Mouse (Mus musculus) lung, adult 2 months (tissue): ENCODE data around the gene Sec61a2. TPM values are rescaled to one million over a fixed set of nuclear protein-coding genes. Genes with fewer than 3 reads are reported as not detected.
A peak's percentile ranks its signal among the peaks of the same experiment; 100 is the strongest.

Experiments used
- DNase-seq: peaks from one replicate; pipeline ENCODE4 v3.0.0; 2022
- H3K4me1 ChIP-seq: fragments of 200-500 bp; 2 replicates; pipeline ENCODE4 v1.6.1; 2011; ENCODE audit warnings: low read length; ENCODE audit not compliant: control insufficient read depth, insufficient read depth
- H3K4me3 ChIP-seq: fragments of 200-500 bp; replicated peaks from 2 replicates; pipeline ENCODE3; 2011; ENCODE audit warnings: low read depth, mild to moderate bottlenecking, control low read depth, low read length; ENCODE audit errors: extremely low read depth
- CTCF ChIP-seq: fragments of 200-500 bp; IDR thresholded peaks from 2 replicates; pipeline ENCODE4 v1.5.1; 2011; ENCODE audit warnings: mild to moderate bottlenecking, low read length, control low read depth; ENCODE audit not compliant: insufficient read depth
- POLR2A ChIP-seq: fragments of 200-500 bp; IDR thresholded peaks from 2 replicates; pipeline ENCODE4 v1.6.1; 2011; ENCODE audit warnings: low read depth, mild to moderate bottlenecking, control low read depth, low read length, borderline replicate concordance; ENCODE audit errors: extremely low read depth
- WGBS: fragments of 180-500 bp; shearing (Covaris S2); methylation state at CpG from one replicate; pipeline ENCODE4 v1.1.7; 2018; 5-methylcytosine and 5-hydroxymethylcytosine counted together
- polyA plus RNA-seq: library from polyadenylated mRNA; depleted of rRNA; stranded (reverse); fragments of >200 nt; gene quantifications from 2 replicates; pipeline ENCODE4 v1.2.3, GENCODE M21; 2012; rRNA removed

The Sec61a2 gene
- polyA plus RNA-seq, result 20.7 and 37.4 TPM in 2 replicates

DNA sequence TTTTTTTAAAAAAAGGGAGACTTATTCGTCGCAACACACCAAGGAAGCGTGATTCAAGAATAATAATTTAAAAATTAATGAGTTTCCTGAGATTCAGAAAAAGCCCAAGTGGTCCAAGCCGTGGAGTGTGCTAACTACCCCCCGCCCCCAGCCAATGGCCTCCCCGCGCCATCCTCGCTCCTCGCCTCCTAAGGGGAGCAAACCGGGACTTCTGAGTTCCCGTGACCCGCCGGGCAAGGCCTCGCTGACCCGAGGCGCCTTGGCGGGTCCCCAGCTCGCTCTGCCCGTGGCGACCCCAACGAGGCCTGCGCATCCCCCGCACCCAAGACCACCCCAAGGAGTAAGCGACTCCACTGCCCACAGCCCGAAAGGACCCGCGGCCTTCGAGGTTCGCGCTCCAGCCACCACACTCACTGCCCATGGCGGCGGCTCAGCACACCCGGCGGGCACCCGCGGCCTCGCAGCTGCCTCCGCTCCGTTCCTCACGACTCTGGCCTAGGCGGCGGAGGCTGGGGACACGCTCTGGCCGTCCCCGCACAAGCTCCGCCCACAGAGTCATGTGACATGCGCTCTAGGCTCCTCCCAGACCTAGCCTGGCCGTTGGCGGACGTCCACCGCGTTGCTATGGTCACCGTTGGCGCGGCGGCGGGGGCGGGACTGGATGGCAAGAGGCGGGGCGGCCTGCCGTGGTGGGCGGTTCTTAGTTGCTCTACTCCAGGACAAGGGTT lies at the start of gene Sec61a2:
Gene Sec61a2 (minus strand): TSS at position 590 of the 728 bp plus-strand sequence.
- WGBS, result under 1% methylated on average over 62 of the region's 62 CpGs
- TF ChIP-seq POLR2A (peak; percentile 90; the same call in 1 of the 2 replicates), CTCF (no peak)
- DNase-seq, result peak; percentile 99
- Histone ChIP-seq H3K4me3 (peak within 1 kb of the TSS; percentile 80), H3K4me1 (peaks cover 2% of the 10 kb centered on the region)

GRCm38 (mm10) chr2:5943071-5943470 lies 47.8 kb upstream of the Sec61a2 start:
- no peaks in the 10 kb centered on the region; the same call in 1 of the 2 replicates for H3K4me1 ChIP-seq
- TF ChIP-seq CTCF (no peak), POLR2A (no peak)
- no peak overlapping the region for H3K4me3 ChIP-seq
- DNase-seq, result no peak
- 43% methylated on average over 4 of the region's 4 CpGs for WGBS

DNA sequence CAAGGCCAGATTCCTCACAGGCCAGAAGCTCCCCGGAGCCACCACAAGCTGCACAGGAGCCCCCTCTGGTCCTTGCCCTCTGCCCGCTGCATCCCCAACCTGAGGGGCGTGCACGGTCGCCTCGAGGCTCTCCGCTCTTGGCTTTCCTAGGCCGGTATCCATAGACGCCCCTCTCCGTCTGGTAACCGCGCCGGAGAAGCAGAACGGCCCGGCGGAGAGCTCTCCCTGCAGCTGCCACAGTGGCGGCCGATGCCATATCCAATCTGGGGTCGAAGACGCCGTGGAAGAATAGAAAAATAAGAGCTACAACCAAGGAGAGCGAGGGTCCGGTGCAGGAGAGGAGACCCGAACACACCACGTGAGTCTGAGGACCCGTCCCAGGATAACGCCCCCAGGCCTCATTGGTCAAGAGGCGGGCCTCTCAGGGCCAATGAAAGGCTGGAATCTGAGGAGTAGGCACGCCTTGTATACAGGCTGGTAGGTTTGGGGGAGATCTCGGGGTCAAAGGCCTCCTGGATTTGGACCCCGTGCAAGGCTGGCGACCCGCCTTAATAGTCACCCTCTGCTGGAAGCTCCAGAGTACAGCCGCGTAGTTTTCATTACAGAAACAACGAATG lies 47.3 kb upstream of the Sec61a2 start, which contains the start of gene Dhtkd1:
Gene Dhtkd1 (minus strand): TSS at position 377 of the 617 bp plus-strand sequence.
- DNase-seq, result peak; percentile 68
- 3% methylated on average over 36 of the region's 36 CpGs for WGBS
- Histone ChIP-seq H3K4me3 (peak within 1 kb of the TSS; percentile 76), H3K4me1 (no peaks in the 10 kb centered on the region; the same call in 1 of the 2 replicates)
- TF ChIP-seq POLR2A (0 out of 2 replicates have a peak, but pooled peaks have one; percentile 23), CTCF (no peak)

GRCm38 (mm10) chr2:5941861-5942415 lies 46.7 kb upstream of the Sec61a2 start:
- TF ChIP-seq CTCF (no peak), POLR2A (no peak)
- Histone ChIP-seq H3K4me3 (peak overlapping the region; percentile 76), H3K4me1 (no peaks in the 10 kb centered on the region; the same call in 1 of the 2 replicates)
- 63% methylated on average over 11 of the region's 11 CpGs for WGBS
- no peak for DNase-seq

DNA sequence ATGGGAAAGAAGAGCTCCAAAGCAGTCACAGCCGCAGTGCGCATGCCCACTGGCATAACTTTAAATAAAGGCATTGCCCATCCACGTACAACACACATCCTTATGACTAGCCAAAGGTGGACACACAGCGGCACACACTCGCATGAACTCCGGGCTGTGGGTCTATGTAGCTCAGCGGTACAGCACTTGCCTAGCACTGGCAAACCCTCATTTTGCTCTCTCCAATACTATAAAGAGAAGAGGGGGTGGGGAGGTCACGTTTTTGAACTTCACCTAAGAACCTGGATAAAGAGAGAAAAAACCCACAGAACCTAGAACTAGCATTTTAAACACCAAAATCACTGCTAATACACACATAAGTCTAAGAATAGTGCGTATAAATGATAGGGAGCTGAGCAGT lies 45.7 kb upstream of the Sec61a2 start:
- no peak for DNase-seq
- Histone ChIP-seq H3K4me3 (no peak overlapping the region), H3K4me1 (no peaks in the 10 kb centered on the region; the same call in 1 of the 2 replicates)
- TF ChIP-seq POLR2A (no peak), CTCF (no peak)
- 92% methylated on average over 9 of the region's 9 CpGs for WGBS

DNA sequence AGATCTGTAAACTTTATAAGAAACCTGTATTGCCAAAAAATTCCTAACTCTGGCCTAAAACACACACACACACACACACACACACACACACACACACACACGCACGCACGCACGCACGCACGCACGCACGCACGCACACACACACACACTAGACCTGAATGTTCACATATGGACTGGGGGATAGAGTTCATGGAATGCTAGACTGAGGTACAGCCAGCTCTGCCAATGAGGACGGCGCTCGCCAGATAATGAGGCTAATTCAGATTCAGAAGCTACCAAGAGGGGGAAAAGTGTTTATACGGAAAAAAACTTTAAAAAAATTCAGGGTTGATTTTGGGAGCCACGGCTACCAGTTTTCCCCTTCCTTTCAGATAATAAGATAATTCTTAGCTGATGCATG lies 44.7 kb upstream of the Sec61a2 start:
- DNase-seq, result no peak
- H3K4me3 ChIP-seq, result no peak overlapping the region
- 89% methylated on average over 14 of the region's 14 CpGs for WGBS
- TF ChIP-seq CTCF (no peak), POLR2A (no peak)
- H3K4me1 ChIP-seq, result no peaks in the 10 kb centered on the region; the same call in 1 of the 2 replicates

- H3K4me3 ChIP-seq, result no peak overlapping the region
- H3K4me1 ChIP-seq, result no peaks in the 10 kb centered on the region; the same call in 1 of the 2 replicates
- WGBS, result 89% methylated on average over 3 of the region's 3 CpGs
- no peak for DNase-seq
- TF ChIP-seq CTCF (no peak), POLR2A (no peak)
Measured at GRCm38 (mm10) chr2:5939319-5939718, 44.1 kb upstream of the Sec61a2 start.

GRCm38 (mm10) chr2:5936550-5936949 lies 41.3 kb upstream of the Sec61a2 start:
- DNase-seq, result no peak
- WGBS, result 82% methylated on average over 4 of the region's 4 CpGs
- no peak overlapping the region for H3K4me3 ChIP-seq
- TF ChIP-seq CTCF (no peak), POLR2A (no peak)
- no peaks in the 10 kb centered on the region for H3K4me1 ChIP-seq

DNA sequence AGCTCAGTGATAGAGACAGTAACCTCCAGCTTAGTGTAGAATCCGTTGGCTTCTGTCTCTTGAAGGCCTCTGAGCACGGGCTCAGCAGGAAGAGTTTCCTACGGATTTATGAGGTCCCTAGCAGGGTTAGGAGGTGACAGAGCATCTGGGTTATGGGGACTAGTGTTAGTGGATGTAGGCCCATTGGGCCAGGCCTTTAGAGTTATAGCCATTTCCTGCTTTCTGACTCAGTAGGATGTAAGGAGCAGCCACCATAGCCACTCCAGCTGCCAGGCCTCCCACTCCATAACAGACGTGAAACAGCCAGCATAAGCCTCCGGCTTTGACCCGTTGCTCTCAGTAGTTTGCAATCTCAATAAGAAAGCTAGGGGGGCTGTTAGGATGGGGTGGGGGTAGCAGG lies 40.8 kb upstream of the Sec61a2 start:
- WGBS, result 69% methylated on average over 6 of the region's 6 CpGs
- TF ChIP-seq CTCF, result no peak
- TF ChIP-seq POLR2A, result no peak
- no peak for DNase-seq
- Histone ChIP-seq H3K4me3 (no peak overlapping the region), H3K4me1 (no peaks in the 10 kb centered on the region)

GRCm38 (mm10) chr2:5934936-5935335 lies 39.7 kb upstream of the Sec61a2 start:
- 92% methylated on average over 3 of the region's 3 CpGs for WGBS
- DNase-seq, result no peak
- H3K4me3 ChIP-seq, result no peak overlapping the region
- no peak for TF ChIP-seq CTCF
- TF ChIP-seq POLR2A, result no peak
- no peaks in the 10 kb centered on the region for H3K4me1 ChIP-seq
